Mouse (Mus musculus) megakaryocyte progenitor cell, adult 5-6 weeks (primary cell): Measurements from ENCODE around the gene Dop1b. TPM values are rescaled to one million over a fixed set of nuclear protein-coding genes. Genes with fewer than 3 reads are reported as not detected.

Experiments
- ATAC-seq: replicated peaks from 2 replicates; pipeline ENCODE4 v1.8.0; 2016; ENCODE audit warnings: mild to moderate bottlenecking, moderate TSS enrichment, inconsistent platforms; ENCODE audit not compliant: poor library complexity
- total RNA-seq, 2 experiments: library from RNA; stranded (forward) in 1 of 2; stranded (reverse) in 1 of 2; fragments of 157-497, 149-512 nt in 1 of 2; fragments of 200-1000 nt in 1 of 2; gene quantifications; 2 replicates each; pipeline versions ENCODE4 v1.2.3 to v1.2.4; 2015 to 2017

The Dop1b gene
- total RNA-seq, 2 experiments from 2014 or later: 4.7 to 9.7 TPM

- ATAC-seq: peak; percentile 24
Measured at GRCm38 (mm10) chr16:93712189-93712885, 633 bp downstream of the Dop1b start.

GRCm38 (mm10) chr16:93712966-93713365 lies 1.3 kb downstream of the Dop1b start:
- ATAC-seq: no peak

- ATAC-seq: no peak
Measured at GRCm38 (mm10) chr16:93714426-93714825, 2.7 kb downstream of the Dop1b start.

GRCm38 (mm10) chr16:93715826-93716225 lies 4.1 kb downstream of the Dop1b start:
- no peak for ATAC-seq

- peak; percentile 43 for ATAC-seq
Measured at GRCm38 (mm10) chr16:93717299-93717703, 5.6 kb downstream of the Dop1b start.

- ATAC-seq: peak; percentile 88
Measured at GRCm38 (mm10) chr16:93721771-93722170, 10.1 kb downstream of the Dop1b start.

GRCm38 (mm10) chr16:93722476-93722875 lies 10.8 kb downstream of the Dop1b start:
- no peak for ATAC-seq

- ATAC-seq: no peak
Measured at GRCm38 (mm10) chr16:93725417-93726144, 13.9 kb downstream of the Dop1b start.

- no peak for ATAC-seq
Measured at GRCm38 (mm10) chr16:93726186-93726585, 14.5 kb downstream of the Dop1b start.

GRCm38 (mm10) chr16:93728676-93729075 lies 17.0 kb downstream of the Dop1b start:
- no peak for ATAC-seq

GRCm38 (mm10) chr16:93729801-93730721 lies 18.4 kb downstream of the Dop1b start:
- ATAC-seq: no peak

- no peak for ATAC-seq
Measured at GRCm38 (mm10) chr16:93731310-93731709, 19.6 kb downstream of the Dop1b start.

- no peak for ATAC-seq
Measured at GRCm38 (mm10) chr16:93732875-93733569, 21.3 kb downstream of the Dop1b start.

- no peak for ATAC-seq
Measured at GRCm38 (mm10) chr16:93739251-93739650, 27.5 kb downstream of the Dop1b start.

GRCm38 (mm10) chr16:93742903-93743302 lies 31.2 kb downstream of the Dop1b start:
- no peak for ATAC-seq

- ATAC-seq: peak; percentile 53
Measured at GRCm38 (mm10) chr16:93744049-93744490, 32.4 kb downstream of the Dop1b start.

GRCm38 (mm10) chr16:93744804-93745340 lies 33.2 kb downstream of the Dop1b start:
- peak; percentile 87 for ATAC-seq

GRCm38 (mm10) chr16:93746397-93746796 lies 34.7 kb downstream of the Dop1b start:
- ATAC-seq: no peak

GRCm38 (mm10) chr16:93746957-93747356 lies 35.3 kb downstream of the Dop1b start:
- no peak for ATAC-seq

- ATAC-seq: no peak
Measured at GRCm38 (mm10) chr16:93747421-93747820, 35.7 kb downstream of the Dop1b start.
